Mouse (Mus musculus) C2C12 (cell line): ENCODE data around the gene Ccdc162. TPM values are rescaled to one million over a fixed set of nuclear protein-coding genes. Genes with fewer than 3 reads are reported as not detected.

Source experiments
- H3K27me3 ChIP-seq: one replicate; pipeline ENCODE4 v1.6.1; 2011; ENCODE audit not compliant: control insufficient read depth, insufficient read depth, insufficient read length
- H3K36me3 ChIP-seq: one replicate; pipeline ENCODE4 v1.6.1; 2011; ENCODE audit not compliant: control insufficient read depth, insufficient read depth
- H3K4me3 ChIP-seq: one replicate; pipeline ENCODE4 v1.5.1; 2011; ENCODE audit warnings: mild to moderate bottlenecking, control low read depth; ENCODE audit not compliant: poor library complexity, insufficient read depth, severe bottlenecking
- H3K79me2 ChIP-seq: one replicate; pipeline ENCODE4 v1.6.1; 2011; ENCODE audit not compliant: control insufficient read depth, insufficient read depth
- H3K79me3 ChIP-seq: one replicate; pipeline ENCODE4 v1.6.1; 2011; ENCODE audit warnings: low read depth, control low read depth
- H3ac ChIP-seq: one replicate; pipeline ENCODE3; 2011; ENCODE audit warnings: low read depth; ENCODE audit not compliant: control insufficient read depth, insufficient read length
- CEBPB ChIP-seq: IDR thresholded peaks from one replicate; pipeline ENCODE4 v1.6.1; 2011; ENCODE audit warnings: low read depth, mild to moderate bottlenecking, control low read depth, moderate library complexity
- CTCF ChIP-seq: IDR thresholded peaks from one replicate; pipeline ENCODE4 v1.5.1; 2011; ENCODE audit not compliant: control insufficient read depth, insufficient read depth, insufficient read length
- FOSL1 ChIP-seq: IDR thresholded peaks from one replicate; pipeline ENCODE4 v1.8.0; 2011; ENCODE audit warnings: mild to moderate bottlenecking, low read length; ENCODE audit not compliant: poor library complexity, insufficient read depth, severe bottlenecking
- MAX ChIP-seq: IDR thresholded peaks from one replicate; pipeline ENCODE4 v1.6.1; 2011; ENCODE audit warnings: mild to moderate bottlenecking, control low read depth
- MYOD1 ChIP-seq: IDR thresholded peaks from one replicate; pipeline ENCODE4 v1.6.1; 2011; ENCODE audit warnings: low read depth; ENCODE audit not compliant: control insufficient read depth, insufficient read length
- MYOG ChIP-seq: IDR thresholded peaks from one replicate; pipeline ENCODE4 v1.6.1; 2011; ENCODE audit not compliant: control insufficient read depth, insufficient read length; ENCODE audit errors: extremely low read depth
- USF1 ChIP-seq: IDR thresholded peaks from one replicate; pipeline ENCODE4 v1.6.1; 2011; ENCODE audit warnings: low read depth, mild to moderate bottlenecking, control low read depth, moderate library complexity
- polyA plus RNA-seq: library from polyadenylated mRNA; unstranded; fragments of >200 nt; fragmentation: generic; extraction: Trizol; gene quantifications from one replicate; pipeline ENCODE4 v1.2.1, GENCODE M21; 2012; ENCODE audit warnings: missing spikeins

Ccdc162 gene
- polyA plus RNA-seq, 1 experiment: 0.13 TPM

DNA sequence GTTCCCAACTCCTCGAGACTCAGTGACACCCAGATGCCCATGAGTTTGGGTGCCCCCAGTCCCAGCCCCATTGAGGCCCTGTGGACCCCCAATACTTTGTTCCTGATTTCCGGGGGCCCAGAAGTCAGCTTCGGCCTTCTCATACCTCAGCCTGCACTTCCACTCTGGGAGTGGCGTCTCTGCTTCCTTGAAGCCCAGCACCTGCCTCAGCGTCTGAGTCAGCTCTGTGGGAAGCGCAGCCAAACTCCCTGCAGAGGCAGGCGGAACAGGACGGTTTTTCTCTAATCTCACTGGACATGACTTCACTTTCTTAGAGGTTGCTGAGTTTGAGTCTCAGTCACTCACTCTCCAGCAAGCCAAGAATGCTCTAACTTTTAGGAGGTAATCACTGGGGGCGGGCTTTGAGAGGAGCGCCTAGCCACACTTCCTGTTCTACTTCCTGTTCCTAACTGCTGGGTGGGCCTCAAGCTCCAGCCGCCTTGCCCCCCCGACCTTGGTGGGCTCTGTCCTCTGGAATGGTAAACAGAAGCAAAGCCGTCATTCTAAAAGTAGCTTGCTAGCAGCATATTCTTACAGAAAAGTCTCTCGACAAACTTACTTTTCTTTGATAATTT lies 35.5 kb upstream of the Ccdc162 start:
- H3K27me3 ChIP-seq: no peaks in the 10 kb centered on the region
- H3ac ChIP-seq: no peak overlapping the region
- H3K36me3 ChIP-seq: no peaks in the 10 kb centered on the region
- no peak overlapping the region for H3K4me3 ChIP-seq
- H3K79me3 ChIP-seq: no peaks in the 10 kb centered on the region
- no peaks in the 10 kb centered on the region for H3K79me2 ChIP-seq
- no peak for TF ChIP-seq CTCF
- TF ChIP-seq MYOD1: no peak
- TF ChIP-seq FOSL1: no peak
- TF ChIP-seq MAX: no peak
- TF ChIP-seq CEBPB: no peak
- TF ChIP-seq MYOG: no peak
- TF ChIP-seq USF1: no peak

- Histone ChIP-seq H3K79me2 (no peaks in the 10 kb centered on the region), H3ac (no peak overlapping the region), H3K27me3 (no peaks in the 10 kb centered on the region), H3K36me3 (peaks cover 7% of the 10 kb centered on the region), H3K4me3 (no peak overlapping the region), H3K79me3 (no peaks in the 10 kb centered on the region)
- TF ChIP-seq MAX: no peak
- TF ChIP-seq FOSL1: no peak
- TF ChIP-seq CEBPB: no peak
- TF ChIP-seq MYOG: no peak
- no peak for TF ChIP-seq USF1
- TF ChIP-seq CTCF: no peak
- TF ChIP-seq MYOD1: no peak
These were observed 32.9 kb upstream of the Ccdc162 start for GRCm38 (mm10) chr10:41749306-41749705.

DNA sequence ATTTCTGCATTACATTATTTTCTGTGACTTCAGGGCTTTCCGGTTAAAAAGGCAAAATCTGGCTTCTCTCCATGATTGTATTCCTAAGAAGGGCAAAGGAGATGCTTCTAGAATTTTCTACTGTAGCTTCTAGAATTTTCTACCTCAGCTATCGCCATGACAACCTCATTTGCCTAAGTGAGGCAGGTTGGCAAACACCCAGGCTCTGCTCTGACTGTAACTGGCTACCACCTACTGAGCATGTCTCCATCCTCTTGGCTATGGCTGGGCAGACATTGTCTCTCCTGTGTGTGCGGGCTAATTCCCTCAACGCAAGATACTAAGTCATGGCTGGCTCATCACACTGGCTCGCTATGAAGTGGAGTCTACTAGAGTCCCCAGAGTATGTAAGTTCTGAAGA lies 30.1 kb upstream of the Ccdc162 start:
- H3K79me2 ChIP-seq: no peaks in the 10 kb centered on the region
- TF ChIP-seq CEBPB: no peak
- TF ChIP-seq MYOD1: no peak
- no peak for TF ChIP-seq USF1
- TF ChIP-seq CTCF: no peak
- TF ChIP-seq MAX: no peak
- no peak for TF ChIP-seq MYOG
- TF ChIP-seq FOSL1: no peak
- H3K79me3 ChIP-seq: no peaks in the 10 kb centered on the region
- H3ac ChIP-seq: no peak overlapping the region
- H3K27me3 ChIP-seq: no peaks in the 10 kb centered on the region
- no peak overlapping the region for H3K4me3 ChIP-seq
- peaks cover 7% of the 10 kb centered on the region for H3K36me3 ChIP-seq

GRCm38 (mm10) chr10:41744006-41744405 lies 27.6 kb upstream of the Ccdc162 start:
- H3K79me3 ChIP-seq: no peaks in the 10 kb centered on the region
- H3ac ChIP-seq: no peak overlapping the region
- no peaks in the 10 kb centered on the region for H3K27me3 ChIP-seq
- no peak for TF ChIP-seq CEBPB
- TF ChIP-seq USF1: no peak
- no peak for TF ChIP-seq FOSL1
- no peak for TF ChIP-seq MAX
- TF ChIP-seq MYOD1: no peak
- no peak for TF ChIP-seq MYOG
- TF ChIP-seq CTCF: no peak
- H3K4me3 ChIP-seq: no peak overlapping the region
- H3K79me2 ChIP-seq: no peaks in the 10 kb centered on the region
- peaks cover 7% of the 10 kb centered on the region for H3K36me3 ChIP-seq

DNA sequence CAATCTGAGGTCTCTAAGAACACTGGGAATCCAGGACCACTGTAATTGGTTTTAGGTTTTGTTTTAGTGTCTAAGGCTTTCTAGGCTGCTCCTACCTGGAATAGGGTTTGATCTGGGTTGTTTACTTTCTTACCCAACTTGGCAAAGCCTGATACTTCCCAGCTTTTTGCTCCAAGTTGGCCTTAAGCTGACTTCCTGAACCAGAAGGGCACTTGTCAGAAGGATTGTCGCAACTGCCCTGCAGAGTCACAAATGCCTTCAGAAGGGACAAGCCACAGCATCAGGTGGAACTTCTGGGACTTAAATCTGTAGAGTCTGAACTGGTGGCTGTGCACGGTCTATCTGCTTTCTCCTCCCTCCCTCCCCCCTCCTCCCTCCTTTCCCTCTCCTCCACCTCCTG lies 23.8 kb upstream of the Ccdc162 start:
- no peak for TF ChIP-seq MYOG
- no peak for TF ChIP-seq FOSL1
- TF ChIP-seq CTCF: no peak
- TF ChIP-seq MYOD1: no peak
- TF ChIP-seq MAX: no peak
- TF ChIP-seq CEBPB: no peak
- TF ChIP-seq USF1: no peak
- peaks cover 16% of the 10 kb centered on the region for H3K36me3 ChIP-seq
- no peak overlapping the region for H3K4me3 ChIP-seq
- H3K27me3 ChIP-seq: no peaks in the 10 kb centered on the region
- no peaks in the 10 kb centered on the region for H3K79me3 ChIP-seq
- H3ac ChIP-seq: no peak overlapping the region
- no peaks in the 10 kb centered on the region for H3K79me2 ChIP-seq

- Histone ChIP-seq H3K79me2 (no peaks in the 10 kb centered on the region), H3K79me3 (no peaks in the 10 kb centered on the region), H3K27me3 (no peaks in the 10 kb centered on the region), H3K36me3 (peaks cover 9% of the 10 kb centered on the region), H3ac (no peak overlapping the region), H3K4me3 (no peak overlapping the region)
- TF ChIP-seq FOSL1 (no peak), CEBPB (no peak), CTCF (no peak), MYOG (no peak), MYOD1 (no peak), USF1 (no peak), MAX (no peak)
These were observed 20.8 kb upstream of the Ccdc162 start for GRCm38 (mm10) chr10:41737245-41737644.
